Mouse (Mus musculus): ENCODE data around the gene Btbd1. TPM values are rescaled to one million over a fixed set of nuclear protein-coding genes. Genes with fewer than 3 reads are reported as not detected.

Gene Btbd1
- polyA plus RNA-seq, 1 experiment: 72.5 TPM

GRCm38 (mm10) chr7:81865937-81866336 lies 36.7 kb upstream of the Btbd1 start:
- TF ChIP-seq POLR2A (IDR thresholded peaks at IDR 0.05; ENCODE audit: borderline replicate concordance, insufficient read depth, low read length) (no peak), CTCF (IDR thresholded peaks at IDR 0.05; ENCODE audit: borderline replicate concordance, insufficient read depth, low read depth, low read length) (no peak)
- peaks cover 10% of the 10 kb centered on the region for H3K4me1 ChIP-seq (ENCODE audit: control insufficient read depth, insufficient read depth, low read length)
- no peak overlapping the region for H3K4me3 ChIP-seq (replicated peaks; ENCODE audit: insufficient read depth, low read depth, low read length)
- WGBS: 95% methylated on average over 6 of the region's 6 CpGs
- no peaks in the 10 kb centered on the region; the same call in 1 of the 2 replicates for H3K27me3 ChIP-seq (ENCODE audit: control insufficient read depth, insufficient read depth, low read length)
- no peak overlapping the region for H3K27ac ChIP-seq (ENCODE audit: insufficient read depth, low read length)
- DNase-seq: no peak

- no peak overlapping the region for H3K27ac ChIP-seq (ENCODE audit: insufficient read depth, low read length)
Observed at GRCm38 (mm10) chr7:81864552-81864951, 35.3 kb upstream of the Btbd1 start.

DNA sequence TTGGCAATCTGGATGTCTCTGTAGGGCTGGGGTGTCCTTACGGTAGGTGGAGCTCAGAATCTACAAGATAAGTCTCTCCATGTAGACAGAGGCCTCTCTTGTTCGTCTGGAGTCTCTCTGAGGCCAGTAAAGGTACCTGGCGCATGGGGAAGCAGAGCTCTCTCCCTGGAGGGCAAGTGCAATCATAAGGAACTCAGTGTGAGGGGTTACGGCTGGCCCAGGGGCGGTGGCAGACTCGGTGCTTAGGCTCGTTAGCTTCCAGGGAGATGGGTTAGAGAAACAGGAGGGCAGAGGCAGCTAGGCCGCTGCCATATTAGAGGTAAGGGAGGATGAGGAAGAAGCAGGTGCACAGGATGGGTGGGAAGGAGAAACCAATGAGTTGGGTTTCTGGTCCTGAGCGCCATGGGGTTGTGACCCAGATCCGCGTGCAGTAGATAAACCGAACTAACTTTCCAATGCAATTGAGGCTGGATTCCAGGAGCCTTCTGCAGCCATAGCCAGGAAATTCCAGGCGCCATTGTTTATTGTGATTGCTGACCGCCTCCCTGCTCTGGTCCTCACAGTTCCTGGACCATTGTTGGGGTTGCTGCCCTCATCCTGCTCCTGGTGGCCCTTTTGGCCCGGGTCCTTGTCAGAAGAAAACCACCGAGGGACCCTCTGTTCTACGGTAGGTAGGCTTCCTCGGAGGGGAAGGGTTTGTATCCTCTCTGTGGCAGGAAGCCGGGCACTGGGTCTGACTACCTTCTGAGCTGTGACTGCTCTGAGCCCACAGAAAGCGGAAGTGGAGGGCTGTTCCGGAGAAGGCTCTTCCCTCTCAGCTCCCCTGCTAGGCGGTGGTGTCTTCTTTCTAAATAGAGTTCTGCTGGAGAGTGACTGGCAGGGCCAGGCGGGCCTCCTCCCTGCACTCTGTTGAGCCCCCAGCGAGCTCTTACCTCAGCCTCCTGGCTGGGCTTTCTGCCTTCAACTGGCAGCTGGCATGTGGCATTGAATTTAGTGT lies 33.7 kb upstream of the Btbd1 start:
- no peak for TF ChIP-seq POLR2A (IDR thresholded peaks at IDR 0.05; ENCODE audit: borderline replicate concordance, insufficient read depth, low read length)
- TF ChIP-seq CTCF (IDR thresholded peaks at IDR 0.05; ENCODE audit: borderline replicate concordance, insufficient read depth, low read depth, low read length): no peak
- Histone ChIP-seq H3K27ac (ENCODE audit: insufficient read depth, low read length) (no peak overlapping the region), H3K27me3 (ENCODE audit: control insufficient read depth, insufficient read depth, low read length) (peaks cover 2% of the 10 kb centered on the region; the same call in 1 of the 2 replicates), H3K4me1 (ENCODE audit: control insufficient read depth, insufficient read depth, low read length) (no peaks in the 10 kb centered on the region; the same call in 1 of the 2 replicates), H3K4me3 (replicated peaks; ENCODE audit: insufficient read depth, low read depth, low read length) (no peak overlapping the region)
- DNase-seq: no peak
- WGBS: 82% methylated on average over 24 of the region's 24 CpGs

More at GRCm38 (mm10) chr7:81864552-81864951, 35.3 kb upstream of the Btbd1 start:
- Histone ChIP-seq H3K4me3 (replicated peaks; ENCODE audit: insufficient read depth, low read depth, low read length) (no peak overlapping the region), H3K4me1 (ENCODE audit: control insufficient read depth, insufficient read depth, low read length) (peaks cover 10% of the 10 kb centered on the region), H3K27me3 (ENCODE audit: control insufficient read depth, insufficient read depth, low read length) (peaks cover 1% of the 10 kb centered on the region; the same call in 1 of the 2 replicates)
- TF ChIP-seq POLR2A (IDR thresholded peaks at IDR 0.05; ENCODE audit: borderline replicate concordance, insufficient read depth, low read length): no peak
- TF ChIP-seq CTCF (IDR thresholded peaks at IDR 0.05; ENCODE audit: borderline replicate concordance, insufficient read depth, low read depth, low read length): no peak
- WGBS: 92% methylated on average over 6 of the region's 6 CpGs
- DNase-seq: no peak

DNA sequence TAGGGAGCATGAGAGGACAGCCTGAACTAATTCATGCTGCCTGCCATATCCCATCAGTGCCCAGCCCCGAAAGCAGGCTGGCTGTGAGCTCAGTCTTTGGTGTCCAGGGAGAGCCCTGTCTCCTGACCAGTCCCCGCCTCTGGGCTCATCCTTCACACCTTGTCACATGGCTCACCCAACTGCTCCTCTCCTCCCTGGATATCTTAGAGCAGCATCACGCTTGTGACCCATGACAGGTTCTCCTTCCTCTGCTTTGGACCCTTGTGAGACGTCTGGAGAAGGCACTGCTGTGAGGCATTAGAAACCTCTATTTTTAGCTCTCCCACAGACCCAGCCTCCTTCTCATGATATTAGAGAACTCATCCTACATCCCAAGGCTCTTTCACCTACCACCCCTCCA lies 32.7 kb upstream of the Btbd1 start:
- 83% methylated on average over 4 of the region's 4 CpGs for WGBS
- Histone ChIP-seq H3K27ac (ENCODE audit: insufficient read depth, low read length) (no peak overlapping the region), H3K4me3 (replicated peaks; ENCODE audit: insufficient read depth, low read depth, low read length) (no peak overlapping the region), H3K4me1 (ENCODE audit: control insufficient read depth, insufficient read depth, low read length) (no peaks in the 10 kb centered on the region; the same call in 1 of the 2 replicates), H3K27me3 (ENCODE audit: control insufficient read depth, insufficient read depth, low read length) (peaks cover 2% of the 10 kb centered on the region; the same call in 1 of the 2 replicates)
- TF ChIP-seq POLR2A (IDR thresholded peaks at IDR 0.05; ENCODE audit: borderline replicate concordance, insufficient read depth, low read length) (no peak), CTCF (IDR thresholded peaks at IDR 0.05; ENCODE audit: borderline replicate concordance, insufficient read depth, low read depth, low read length) (no peak)
- no peak for DNase-seq

GRCm38 (mm10) chr7:81861461-81861860 lies 32.2 kb upstream of the Btbd1 start:
- Histone ChIP-seq H3K27ac (ENCODE audit: insufficient read depth, low read length) (no peak overlapping the region), H3K4me1 (ENCODE audit: control insufficient read depth, insufficient read depth, low read length) (no peaks in the 10 kb centered on the region; the same call in 1 of the 2 replicates), H3K27me3 (ENCODE audit: control insufficient read depth, insufficient read depth, low read length) (peaks cover 2% of the 10 kb centered on the region; the same call in 1 of the 2 replicates), H3K4me3 (replicated peaks; ENCODE audit: insufficient read depth, low read depth, low read length) (no peak overlapping the region)
- TF ChIP-seq POLR2A (IDR thresholded peaks at IDR 0.05; ENCODE audit: borderline replicate concordance, insufficient read depth, low read length): no peak
- DNase-seq: no peak
- 75% methylated on average over 2 of the region's 2 CpGs for WGBS

DNA sequence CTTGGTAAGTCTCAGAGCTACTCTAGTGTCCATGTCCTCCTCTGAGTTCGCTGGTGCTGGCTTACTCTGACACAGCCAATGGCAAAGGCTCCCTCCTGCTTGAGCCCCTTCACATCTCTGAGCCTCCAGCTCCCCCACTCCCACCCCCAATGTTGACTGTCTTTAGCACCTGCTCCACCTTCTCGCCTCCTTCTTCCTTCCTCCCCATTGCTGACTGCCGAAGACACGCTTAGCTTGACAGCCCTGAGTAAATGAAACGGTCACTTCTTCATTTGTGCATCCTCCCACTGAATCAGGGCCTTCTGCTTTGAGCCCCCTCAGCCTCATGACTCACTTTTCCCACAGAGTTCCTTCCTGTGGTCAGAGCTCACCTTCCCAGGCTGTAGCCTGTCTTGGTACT lies 31.8 kb upstream of the Btbd1 start:
- H3K27me3 ChIP-seq (ENCODE audit: control insufficient read depth, insufficient read depth, low read length): peaks cover 2% of the 10 kb centered on the region; the same call in 1 of the 2 replicates
- no peak for DNase-seq
- WGBS: 78% methylated on average over 5 of the region's 5 CpGs
- H3K27ac ChIP-seq (ENCODE audit: insufficient read depth, low read length): no peak overlapping the region
- H3K4me3 ChIP-seq (replicated peaks; ENCODE audit: insufficient read depth, low read depth, low read length): no peak overlapping the region
- TF ChIP-seq CTCF (IDR thresholded peaks at IDR 0.05; ENCODE audit: borderline replicate concordance, insufficient read depth, low read depth, low read length): no peak
- H3K4me1 ChIP-seq (ENCODE audit: control insufficient read depth, insufficient read depth, low read length): no peaks in the 10 kb centered on the region; the same call in 1 of the 2 replicates

- Histone ChIP-seq H3K27me3 (ENCODE audit: control insufficient read depth, insufficient read depth, low read length) (peaks cover 2% of the 10 kb centered on the region; the same call in 1 of the 2 replicates), H3K4me1 (ENCODE audit: control insufficient read depth, insufficient read depth, low read length) (no peaks in the 10 kb centered on the region; the same call in 1 of the 2 replicates), H3K4me3 (replicated peaks; ENCODE audit: insufficient read depth, low read depth, low read length) (no peak overlapping the region), H3K27ac (ENCODE audit: insufficient read depth, low read length) (no peak overlapping the region)
- no peak for TF ChIP-seq CTCF (IDR thresholded peaks at IDR 0.05; ENCODE audit: borderline replicate concordance, insufficient read depth, low read depth, low read length)
- TF ChIP-seq POLR2A (IDR thresholded peaks at IDR 0.05; ENCODE audit: borderline replicate concordance, insufficient read depth, low read length): no peak
- DNase-seq: no peak
- WGBS: 27% methylated on average over 11 of the region's 11 CpGs
Observed at GRCm38 (mm10) chr7:81860071-81860470, 30.8 kb upstream of the Btbd1 start.
